11 mouse cellular contexts compared by ENCODE assay signal in genomic region chr2:29639377-29639776, GRCm38 (mm10). TPM values are rescaled to one million over a fixed set of nuclear protein-coding genes. Genes with fewer than 3 reads are reported as not detected.
DNase-seq lines count a peak whose midpoint lies in the region; ATAC-seq and TF ChIP-seq lines count a peak whose summit lies in the region.
"Had no signal": no experiment of that assay in that cellular context is flagged by ENCODE, and none has a peak within 500 bp of the region (broad histone marks: within the 10 kb centered on the region; RNA-seq: fewer than 3 reads in every experiment).

No protein-coding gene starts in this region.

- peak; percentile 86 for TF ChIP-seq EP300 in lung, postnatal 0 days (IDR thresholded peaks at IDR 0.05)

- no peaks in the 10 kb centered on the region for H3K27me3 ChIP-seq in heart, embryonic 14.5 days (ENCODE audit: control insufficient read depth, insufficient read depth, low read length)
- H3K27me3 ChIP-seq in lung, postnatal 0 days (replicated peaks; ENCODE audit: insufficient read depth, low read length): no peaks in the 10 kb centered on the region
- H3K27me3 ChIP-seq in forebrain, embryonic 15.5 days: no peaks in the 10 kb centered on the region
- no peaks in the 10 kb centered on the region for H3K27me3 ChIP-seq in midbrain, embryonic 15.5 days (replicated peaks)

- 78% methylated on average over 1 of the region's 1 CpGs for WGBS in heart, embryonic 14.5 days
- 50% methylated on average over 1 of the region's 1 CpGs for WGBS in lung, postnatal 0 days
- 72% methylated on average over 1 of the region's 1 CpGs for WGBS in forebrain, embryonic 15.5 days
- 59% methylated on average over 1 of the region's 1 CpGs for WGBS in midbrain, embryonic 15.5 days

- no peak for TF ChIP-seq POLR2A in cortical plate, adult 2 months (IDR thresholded peaks at IDR 0.05; ENCODE audit: extremely low read depth, insufficient read depth, low read length)

- peaks cover 16% of the 10 kb centered on the region for H3K4me1 ChIP-seq in cortical plate, adult 2 months (ENCODE audit: control insufficient read depth, insufficient read depth, low read length)
- H3K4me1 ChIP-seq in heart, embryonic 14.5 days (ENCODE audit: control insufficient read depth in 2 of 2, insufficient read depth in 2 of 2, low read length in 2 of 2): peaks cover 12 to 20% of the 10 kb centered on the region in 2 experiments
- H3K4me1 ChIP-seq in lung, postnatal 0 days (ENCODE audit: insufficient read depth, low read depth, low read length): peaks cover 12% of the 10 kb centered on the region; the same call in 1 of the 2 replicates
- H3K4me1 ChIP-seq in forebrain, embryonic 15.5 days: peaks cover 21% of the 10 kb centered on the region
- peaks cover 20% of the 10 kb centered on the region for H3K4me1 ChIP-seq in midbrain, embryonic 15.5 days

- peak; percentile 35; the same call in 1 of the 2 replicates for ATAC-seq in heart, embryonic 14.5 days (ENCODE audit: insufficient number of reproducible peaks, insufficient read depth, low FRiP score, low read depth)
- peak; percentile 86 for ATAC-seq in lung, postnatal 0 days
- no peak for ATAC-seq in forebrain, embryonic 15.5 days (replicated peaks)
- no peak for ATAC-seq in midbrain, embryonic 15.5 days (replicated peaks)

- H3K4me3 ChIP-seq in layer of hippocampus, adult 2 months: no peak overlapping the region
- H3K4me3 ChIP-seq in cortical plate, adult 2 months (ENCODE audit: insufficient read depth, low read length): no peak overlapping the region
- H3K4me3 ChIP-seq in heart, embryonic 14.5 days (ENCODE audit: control insufficient read depth in 1 of 2, insufficient read depth in 1 of 2, low read depth in 1 of 2, low read length in 2 of 2): no peak overlapping the region
- H3K4me3 ChIP-seq in lung, postnatal 0 days (ENCODE audit: low read depth, low read length): no peak overlapping the region
- no peak overlapping the region for H3K4me3 ChIP-seq in forebrain, embryonic 15.5 days
- no peak overlapping the region for H3K4me3 ChIP-seq in midbrain, embryonic 15.5 days
- H3K4me3 ChIP-seq: erythroblast, embryonic 14.5 days had no signal

- peak overlapping the region; percentile 56; the same call in 1 of the 2 replicates for H3K27ac ChIP-seq in layer of hippocampus, adult 2 months
- H3K27ac ChIP-seq in cortical plate, adult 2 months (ENCODE audit: insufficient read depth, low read length): peak overlapping the region; percentile 55
- peak overlapping the region; percentile 12 to 67; a peak in 3 of 4 replicates for H3K27ac ChIP-seq in heart, embryonic 14.5 days (replicated peaks in 1 of 2; ENCODE audit: control insufficient read depth in 1 of 2, insufficient read depth in 1 of 2, low read depth in 2 of 2, low read length in 2 of 2)
- H3K27ac ChIP-seq in lung, postnatal 0 days (ENCODE audit: low read length): peak overlapping the region; percentile 69
- no peak overlapping the region for H3K27ac ChIP-seq in forebrain, embryonic 15.5 days (replicated peaks)
- no peak overlapping the region for H3K27ac ChIP-seq in midbrain, embryonic 15.5 days
- H3K27ac ChIP-seq: macrophage had no signal

- no peaks in the 10 kb centered on the region for H3K9me3 ChIP-seq in heart, embryonic 14.5 days (ENCODE audit: control insufficient read depth, low read length)
- no peaks in the 10 kb centered on the region for H3K9me3 ChIP-seq in lung, postnatal 0 days (ENCODE audit: low read length)
- H3K9me3 ChIP-seq in forebrain, embryonic 15.5 days: no peaks in the 10 kb centered on the region
- H3K9me3 ChIP-seq in midbrain, embryonic 15.5 days: no peaks in the 10 kb centered on the region

- TF ChIP-seq CTCF in layer of hippocampus, adult 2 months (conservative IDR thresholded peaks at IDR 0.05): no peak
- TF ChIP-seq CTCF in cortical plate, adult 2 months (IDR thresholded peaks at IDR 0.05; ENCODE audit: extremely low read depth, insufficient read depth, low read length): no peak
- no peak for TF ChIP-seq CTCF in lung, postnatal 0 days (IDR thresholded peaks at IDR 0.05)

- H3K36me3 ChIP-seq in heart, embryonic 14.5 days (ENCODE audit: control insufficient read depth, insufficient read depth, low read length): no peaks in the 10 kb centered on the region
- no peaks in the 10 kb centered on the region for H3K36me3 ChIP-seq in lung, postnatal 0 days (ENCODE audit: insufficient read depth, low read length)
- H3K36me3 ChIP-seq in forebrain, embryonic 15.5 days: no peaks in the 10 kb centered on the region
- H3K36me3 ChIP-seq in midbrain, embryonic 15.5 days (replicated peaks): no peaks in the 10 kb centered on the region

- H3K9ac ChIP-seq in heart, embryonic 14.5 days (ENCODE audit: low read length): no peak overlapping the region
- no peak overlapping the region for H3K9ac ChIP-seq in lung, postnatal 0 days (replicated peaks; ENCODE audit: low read depth)
- H3K9ac ChIP-seq in forebrain, embryonic 15.5 days (replicated peaks): no peak overlapping the region
- H3K9ac ChIP-seq in midbrain, embryonic 15.5 days: no peak overlapping the region

- no peak for DNase-seq in layer of hippocampus, adult 2 months (ENCODE audit: low spot score in 2 of 2)
- DNase-seq in layer of hippocampus, postnatal 25 days (ENCODE audit: extremely low spot score in 1 of 2, low spot score in 1 of 2): no peak
- DNase-seq in lung, postnatal 0 days (ENCODE audit: low spot score): peak; percentile 67
- DNase-seq: adrenal gland, postnatal 10 days; right cerebral cortex, postnatal 4 days had no signal

- no peak overlapping the region for H3K4me2 ChIP-seq in heart, embryonic 14.5 days (ENCODE audit: low read length)
- H3K4me2 ChIP-seq in lung, postnatal 0 days (replicated peaks; ENCODE audit: low read depth, low read length): no peak overlapping the region
- H3K4me2 ChIP-seq in forebrain, embryonic 15.5 days (replicated peaks): no peak overlapping the region
- no peak overlapping the region for H3K4me2 ChIP-seq in midbrain, embryonic 15.5 days

RNA-seq across cellular contexts. Expression of gene Rapgef1, which starts 19.9 kb away (rescaled TPM):
- 10 to 100 TPM; 91.3 to 94.9 TPM for total RNA-seq in layer of hippocampus, adult 2 months (2021)
- 100 to 1,000 TPM in 1 of 2 experiments, 10 to 100 TPM in 1; 99.0 to 104 TPM for total RNA-seq in layer of hippocampus, postnatal 25 days (2021)
- 85.8 and 91.8 TPM in 2 replicates for polyA plus RNA-seq in cortical plate, adult 2 months (2012; rRNA removed)
- polyA plus RNA-seq in heart, embryonic 14.5 days (2014; fragmentation: Nextera tagmentation; extraction: Ambion mirVana): 12.6 and 14.5 TPM in 2 replicates
- polyA plus RNA-seq in lung, postnatal 0 days (2015; fragmentation: Nextera tagmentation; extraction: Ambion mirVana): 10.6 and 11.4 TPM in 2 replicates
- 22.3 and 27.0 TPM in 2 replicates for polyA plus RNA-seq in forebrain, embryonic 15.5 days (2015; fragmentation: Nextera tagmentation; extraction: Ambion mirVana)
- 24.2 and 25.6 TPM in 2 replicates for polyA plus RNA-seq in midbrain, embryonic 15.5 days (2015; fragmentation: Nextera tagmentation; extraction: Ambion mirVana)

Comparison
In these comparisons a context has a peak if more than half of its experiments do, and no peak if none do; other contexts are left out.
1. H3K27ac ChIP-seq: peak in layer of hippocampus, adult 2 months (single experiment), cortical plate, adult 2 months (single experiment), heart, embryonic 14.5 days (2 of 2) and lung, postnatal 0 days (single experiment); none in forebrain, embryonic 15.5 days (single experiment) and midbrain, embryonic 15.5 days (single experiment).
2. ATAC-seq: peak in heart, embryonic 14.5 days (single experiment) and lung, postnatal 0 days (single experiment); none in forebrain, embryonic 15.5 days (single experiment) and midbrain, embryonic 15.5 days (single experiment).